Mouse (Mus musculus): ENCODE data around the gene Tssc4.

Tssc4 gene

DNA sequence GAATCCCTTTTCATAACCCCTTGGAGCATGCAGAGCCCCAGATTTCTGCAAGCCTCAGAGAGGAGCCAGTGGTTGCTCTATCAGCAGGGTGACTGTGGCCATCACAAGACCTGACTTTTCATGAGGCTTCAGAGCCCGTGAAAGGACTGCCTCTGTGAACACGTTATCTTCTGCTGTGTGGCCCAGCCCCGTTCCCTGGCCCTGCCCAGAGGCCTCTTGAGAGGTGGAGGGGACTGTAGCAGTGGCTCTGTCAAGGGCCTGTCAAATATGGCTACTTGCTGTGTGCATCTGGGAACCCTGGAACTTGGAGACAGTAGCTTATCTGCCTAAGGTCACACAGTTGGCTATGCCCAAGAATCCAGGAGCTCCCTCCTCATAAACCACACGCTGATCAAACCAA, 42.7 kb downstream of the Tssc4 start:
- DNase-seq (ENCODE audit: low spot score) = no peak

DNA sequence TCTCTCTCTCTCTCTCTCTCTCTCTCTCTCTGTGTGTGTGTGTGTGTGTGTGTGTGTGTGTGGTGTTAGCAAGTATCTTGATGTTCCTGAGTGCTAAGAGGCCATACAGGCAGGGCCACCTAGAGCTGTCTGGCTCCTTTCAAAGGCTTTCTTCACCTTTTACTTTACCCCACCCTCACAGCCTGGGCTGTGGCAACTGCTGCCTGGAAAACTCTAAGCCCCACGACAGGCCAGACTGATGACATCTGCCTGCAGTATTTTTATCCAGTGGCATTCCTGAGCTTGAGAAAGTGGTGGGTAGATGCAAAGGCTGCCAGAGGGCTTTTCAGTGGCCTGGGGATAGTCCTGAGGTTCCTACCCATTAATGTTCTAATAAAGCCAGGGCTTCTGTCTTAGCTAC, 43.3 kb downstream of the Tssc4 start:
- DNase-seq (ENCODE audit: low spot score) = no peak

DNA sequence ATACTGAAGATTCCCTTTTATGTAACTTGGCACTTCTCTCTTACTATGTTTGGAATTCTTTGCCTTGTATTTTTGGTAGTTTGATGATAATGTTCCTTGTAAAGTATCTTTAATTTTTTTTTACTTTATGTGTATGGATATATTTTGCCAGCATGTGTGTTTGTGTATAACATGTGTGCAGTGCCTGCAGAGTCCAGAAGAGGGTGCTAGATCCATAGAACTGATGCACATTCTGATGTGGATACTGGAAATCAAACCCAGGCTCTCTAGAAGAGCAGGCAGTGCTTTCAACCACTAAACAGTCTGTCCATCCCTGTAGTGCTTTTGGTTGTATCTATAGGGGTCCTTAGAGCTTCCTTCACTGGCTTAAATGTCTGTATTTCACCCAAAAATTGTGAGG, 45.7 kb downstream of the Tssc4 start:
- DNase-seq (ENCODE audit: low spot score) = no peak

DNA sequence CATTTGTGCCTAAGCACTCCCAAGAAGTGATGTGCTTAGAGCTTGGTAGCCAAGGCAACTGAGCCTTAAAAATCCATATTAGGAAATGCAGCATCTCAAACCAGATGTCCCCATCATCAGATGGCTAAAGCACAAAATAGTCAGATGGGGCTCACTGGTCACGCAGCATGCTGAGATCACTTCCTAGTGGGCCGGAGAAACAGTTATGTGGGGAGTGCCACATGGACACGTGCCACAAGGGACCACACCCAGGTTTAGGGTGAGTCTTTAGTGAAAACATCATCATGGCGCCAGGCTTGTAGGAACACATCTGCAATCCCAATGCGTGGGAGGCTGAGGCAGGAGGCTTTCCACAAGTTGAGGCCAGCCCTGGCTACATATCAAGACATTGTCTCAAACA, 47.5 kb downstream of the Tssc4 start:
- DNase-seq (ENCODE audit: low spot score) = no peak

DNA sequence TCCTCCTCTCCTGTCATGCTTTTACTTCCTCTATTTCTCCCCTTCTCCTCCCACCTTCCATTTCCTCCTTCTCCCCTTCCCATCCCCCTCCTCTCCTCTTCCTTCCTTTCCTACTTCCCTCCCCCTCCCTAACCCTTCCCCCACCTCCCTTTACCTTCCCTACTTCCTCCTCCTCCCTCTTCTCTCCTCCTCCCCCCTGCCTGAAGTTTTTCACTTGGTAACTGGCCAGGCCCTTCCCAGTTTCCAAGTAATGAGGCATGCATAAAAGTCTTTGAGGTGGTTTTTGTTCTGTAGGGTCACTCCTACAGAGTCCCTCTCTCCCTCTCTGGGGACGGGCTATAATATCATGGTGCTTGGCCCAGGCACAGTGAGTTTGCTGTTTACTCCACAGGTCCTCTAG, 50.4 kb downstream of the Tssc4 start:
- no peak for DNase-seq (ENCODE audit: low spot score)

DNA sequence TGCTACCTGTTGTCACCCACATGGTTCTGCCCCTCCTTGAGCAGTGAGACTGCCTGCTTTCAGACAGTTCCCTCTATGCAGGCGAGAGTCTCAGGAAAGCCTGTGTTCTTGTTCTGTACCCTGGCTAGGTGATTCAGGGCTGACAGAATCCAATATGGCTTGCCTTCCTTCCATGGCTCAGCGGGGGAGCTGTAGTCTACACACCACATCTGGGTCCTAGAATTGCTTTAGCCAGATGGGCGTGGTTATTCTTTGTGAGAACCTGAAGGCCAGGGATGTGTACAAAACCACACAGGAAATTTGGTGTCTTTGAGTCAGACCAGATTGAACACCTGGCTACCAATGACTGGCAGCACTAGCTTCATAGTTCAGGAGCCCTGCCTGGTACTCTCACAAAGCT, 50.8 kb downstream of the Tssc4 start:
- no peak for DNase-seq (ENCODE audit: low spot score)
